Mouse (Mus musculus): ENCODE measurements around the gene Lingo1.

DNA sequence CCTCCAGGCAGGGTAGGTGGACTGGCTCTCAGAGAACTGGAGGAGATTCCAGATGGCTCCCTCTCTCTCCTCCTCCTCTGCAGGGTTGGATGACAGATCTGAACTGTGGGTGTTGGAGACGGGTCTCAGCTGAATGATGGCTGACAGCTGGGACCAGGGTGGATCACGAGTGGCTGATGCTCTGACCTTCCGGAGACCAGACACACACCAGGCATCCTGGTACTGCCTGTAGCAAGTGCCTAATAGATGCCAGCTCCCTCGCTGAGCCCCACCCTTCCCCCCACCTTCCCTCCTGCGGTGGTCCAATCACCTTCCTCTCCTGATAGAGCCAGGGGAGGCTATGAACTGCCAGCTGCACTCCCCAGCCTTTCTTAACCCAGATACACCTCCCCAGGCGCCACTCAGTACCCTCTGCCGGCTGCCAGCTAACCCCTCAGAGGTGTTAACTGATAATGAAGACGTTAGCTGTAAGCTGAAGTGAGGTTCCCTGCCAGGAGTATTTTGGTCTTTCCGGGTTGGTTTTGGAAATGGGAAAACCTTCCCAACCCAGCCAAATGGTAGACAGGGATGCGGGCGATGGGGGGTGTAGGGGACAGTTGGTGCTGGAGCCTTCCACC, 126.6 kb downstream of the Lingo1 start:
- TF ChIP-seq CTCF (IDR thresholded peaks at IDR 0.05; ENCODE audit: insufficient read depth, low read length) (no peak), POLR2A (IDR thresholded peaks at IDR 0.05; ENCODE audit: borderline replicate concordance, extremely low read depth, low read depth, low read length) (no peak)

Measured in lung, adult 2 months (tissue).